Mouse (Mus musculus): ENCODE results near the gene Col8a2. TPM values are rescaled to one million over a fixed set of nuclear protein-coding genes. Genes with fewer than 3 reads are reported as not detected.

The Col8a2 gene
- total RNA-seq, 2 experiments from 2014 or later: 1.2 to 1.5 TPM

GRCm38 (mm10) chr4:126254315-126255112, 32.1 kb upstream of the Col8a2 start:
- no peak for TF ChIP-seq CTCF (conservative IDR thresholded peaks at IDR 0.05)
- peak; percentile 79 to 89 for DNase-seq (ENCODE audit: low spot score in 2 of 2)
- H3K27ac ChIP-seq: peak overlapping the region; percentile 100
- peak overlapping the region; percentile 97 for H3K4me3 ChIP-seq

GRCm38 (mm10) chr4:126255113-126256001, 31.2 kb upstream of the Col8a2 start:
- H3K4me3 ChIP-seq: peak overlapping the region; percentile 97
- no peak for DNase-seq (ENCODE audit: low spot score in 2 of 2)
- peak overlapping the region; percentile 100 for H3K27ac ChIP-seq
- no peak for TF ChIP-seq CTCF (conservative IDR thresholded peaks at IDR 0.05)

- peak; percentile 83 for DNase-seq (ENCODE audit: low spot score in 2 of 2)
- TF ChIP-seq CTCF (conservative IDR thresholded peaks at IDR 0.05): peak; percentile 53
- Histone ChIP-seq H3K4me3 (peak within 1 kb of the TSS; percentile 97), H3K27ac (peak within 1 kb of the TSS; percentile 100)
Measured at GRCm38 (mm10) chr4:126256131-126256791, 30.3 kb upstream of the Col8a2 start, which contains the start of gene Map7d1. TSS of gene Map7d1 (minus strand) at chr4:126256343.

- TF ChIP-seq CTCF (conservative IDR thresholded peaks at IDR 0.05): no peak
- DNase-seq (ENCODE audit: low spot score in 2 of 2): no peak
- Histone ChIP-seq H3K4me3 (peak overlapping the region; percentile 97), H3K27ac (peak overlapping the region; percentile 100)
Measured at GRCm38 (mm10) chr4:126256967-126257881, 29.4 kb upstream of the Col8a2 start.

- Histone ChIP-seq H3K4me3 (no peak overlapping the region), H3K27ac (peak overlapping the region; percentile 80)
- no peak for DNase-seq (ENCODE audit: low spot score in 2 of 2)
- TF ChIP-seq CTCF (conservative IDR thresholded peaks at IDR 0.05): no peak
Measured at GRCm38 (mm10) chr4:126259063-126259462, 27.5 kb upstream of the Col8a2 start.

GRCm38 (mm10) chr4:126259523-126260160, 27.0 kb upstream of the Col8a2 start:
- TF ChIP-seq CTCF (conservative IDR thresholded peaks at IDR 0.05): no peak
- DNase-seq (ENCODE audit: low spot score in 2 of 2): no peak
- peak overlapping the region; percentile 13; the same call in 1 of the 2 replicates for H3K4me3 ChIP-seq
- peak overlapping the region; percentile 80 for H3K27ac ChIP-seq

- no peak for DNase-seq (ENCODE audit: low spot score in 2 of 2)
- Histone ChIP-seq H3K4me3 (no peak overlapping the region), H3K27ac (peak overlapping the region; percentile 80)
- no peak for TF ChIP-seq CTCF (conservative IDR thresholded peaks at IDR 0.05)
Measured at GRCm38 (mm10) chr4:126260520-126261201, 25.9 kb upstream of the Col8a2 start.

GRCm38 (mm10) chr4:126261266-126261665, 25.3 kb upstream of the Col8a2 start:
- no peak for DNase-seq (ENCODE audit: low spot score in 2 of 2)
- no peak overlapping the region for H3K4me3 ChIP-seq
- no peak for TF ChIP-seq CTCF (conservative IDR thresholded peaks at IDR 0.05)
- peak overlapping the region; percentile 80 for H3K27ac ChIP-seq

GRCm38 (mm10) chr4:126261675-126262074, 24.9 kb upstream of the Col8a2 start:
- H3K4me3 ChIP-seq: no peak overlapping the region; the same call in 1 of the 2 replicates
- no peak for DNase-seq (ENCODE audit: low spot score in 2 of 2)
- no peak for TF ChIP-seq CTCF (conservative IDR thresholded peaks at IDR 0.05)
- peak overlapping the region; percentile 80 for H3K27ac ChIP-seq

GRCm38 (mm10) chr4:126262119-126262807, 24.3 kb upstream of the Col8a2 start, which contains the start of gene Trappc3:
TSS of gene Trappc3 (plus strand) at chr4:126262325.
- DNase-seq (ENCODE audit: low spot score in 2 of 2): peak; percentile 99 to 100
- H3K27ac ChIP-seq: peak within 1 kb of the TSS; percentile 93
- TF ChIP-seq CTCF (conservative IDR thresholded peaks at IDR 0.05): peak; percentile 99

More at GRCm38 (mm10) chr4:126262119-126262807, 24.3 kb upstream of the Col8a2 start, which contains the start of gene Trappc3:
- H3K4me3 ChIP-seq: peak within 1 kb of the TSS; percentile 87

All from layer of hippocampus, adult 2 months (tissue).